Mouse (Mus musculus) bone marrow macrophage, adult 2 months (primary cell): ENCODE measurements around the gene Uvrag.

Experiments used
- CTCF ChIP-seq: IDR thresholded peaks from 2 replicates; pipeline ENCODE4 v1.5.1; 2012; ENCODE audit warnings: low read depth, mild to moderate bottlenecking, low read length, moderate library complexity
- POLR2A ChIP-seq: IDR thresholded peaks from 2 replicates; pipeline ENCODE4 v1.6.1; 2012; ENCODE audit warnings: mild to moderate bottlenecking, low read depth, low read length, borderline replicate concordance

DNA sequence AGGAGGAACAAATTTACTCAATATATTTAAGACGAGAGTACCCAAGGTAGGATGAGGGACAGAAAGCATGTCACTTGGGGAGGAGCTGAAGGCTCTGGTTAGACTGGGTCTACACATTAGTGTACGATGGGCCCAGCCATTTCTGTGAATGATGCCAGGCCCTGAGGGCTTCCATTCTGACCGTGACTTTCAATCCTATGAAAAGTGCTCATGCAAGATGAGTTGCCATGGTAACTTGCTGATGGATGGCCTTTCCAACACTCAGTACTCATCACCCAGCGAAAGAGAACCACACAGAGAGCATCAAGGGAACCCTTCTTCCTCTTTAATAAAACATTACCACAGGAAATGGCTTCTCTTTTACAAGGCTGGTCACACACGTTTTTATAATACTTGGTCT is 252.1 kb downstream of the Uvrag start:
- TF ChIP-seq CTCF (no peak), POLR2A (no peak)
